Comparison of ENCODE assay signal across 7 mouse cellular contexts in the genomic region with DNA sequence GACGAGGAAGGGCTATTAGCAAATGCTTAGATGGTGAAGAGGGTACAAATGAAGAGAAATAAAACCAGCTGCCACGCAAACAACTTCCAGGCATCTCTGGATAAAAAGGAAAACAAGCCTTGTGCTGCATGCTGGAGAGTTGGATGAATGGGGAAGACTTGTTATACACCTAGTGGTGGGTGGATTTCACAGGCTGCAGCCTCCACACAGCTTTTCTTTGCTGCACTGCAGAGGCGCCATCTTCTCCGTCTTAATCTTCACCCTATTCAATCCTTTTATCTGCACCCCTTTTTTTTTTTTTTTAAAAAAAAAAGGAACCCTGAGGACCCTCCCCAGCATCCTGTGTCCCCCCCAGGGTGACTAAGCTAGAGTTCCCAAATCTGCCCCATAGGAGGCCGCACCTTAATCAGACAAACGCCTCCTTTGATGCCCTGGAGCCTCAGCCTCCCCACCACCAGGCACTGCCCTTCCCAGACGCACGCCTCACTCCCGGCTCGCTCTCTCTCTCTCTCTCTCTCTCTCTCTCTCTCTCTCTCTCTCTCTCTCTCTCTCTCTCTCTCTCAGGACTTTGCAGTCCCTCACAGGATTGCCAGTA. TPM values are rescaled to one million over a fixed set of nuclear protein-coding genes. Genes with fewer than 3 reads are reported as not detected.
DNase-seq lines count a peak whose midpoint lies in the region; ATAC-seq and TF ChIP-seq lines count a peak whose summit lies in the region.

No protein-coding gene starts in this region.

- CTCF ChIA-PET in Patski (lab: Charles Lee) = interaction anchor here (0.7 to 1.9 kb wide), 8 partner anchors 14 to 87 kb away, joined by 3 to 8 read pairs (median 3); no protein-coding TSS in a partner anchor

- no peak for DNase-seq in Patski (ENCODE audit: low read depth, low spot score)
- DNase-seq in brain, embryonic 18.5 days (ENCODE audit: low read depth, low spot score) = peak; percentile 54
- peak; percentile 81 for DNase-seq in forebrain, postnatal 0 days
- peak; percentile 74 for DNase-seq in limb, embryonic 11.5 days (ENCODE audit: low spot score)
- peak; percentile 85 for DNase-seq in midbrain, embryonic 14.5 days
- no peak for DNase-seq in thymus, postnatal 25 days

- in situ Hi-C loops in Patski (cut with MboI; ENCODE audit: low pct_unique_long_range_greater_than_20kb) = loop anchor here (25.0 kb wide), 1 partner anchor 335 kb away; the partner anchor contains the start of genes Atp5j and Gabpa

- H3K27me3 ChIP-seq in Patski = no peaks in the 10 kb centered on the region
- H3K27me3 ChIP-seq in forebrain, postnatal 0 days (ENCODE audit: insufficient read depth, low read length) = no peaks in the 10 kb centered on the region
- H3K27me3 ChIP-seq in intestine, embryonic 15.5 days (replicated peaks) = no peaks in the 10 kb centered on the region
- H3K27me3 ChIP-seq in limb, embryonic 11.5 days (ENCODE audit: control insufficient read depth, insufficient read depth, low read length) = 0 out of 2 replicates have a peak, but pooled peaks cover 2% of the 10 kb centered on the region
- no peaks in the 10 kb centered on the region for H3K27me3 ChIP-seq in midbrain, embryonic 14.5 days (ENCODE audit: control insufficient read depth, insufficient read depth, low read length)

- H3K27ac ChIP-seq in forebrain, postnatal 0 days (ENCODE audit: low read depth, low read length) = peak overlapping the region; percentile 96
- H3K27ac ChIP-seq in intestine, embryonic 15.5 days = peak overlapping the region; percentile 85
- H3K27ac ChIP-seq in limb, embryonic 11.5 days (replicated peaks; ENCODE audit: low read depth, low read length) = peak overlapping the region; percentile 75
- peak overlapping the region; percentile 96 for H3K27ac ChIP-seq in midbrain, embryonic 14.5 days (replicated peaks; ENCODE audit: low read depth, low read length)

- peak overlapping the region; percentile 97 for H3K4me3 ChIP-seq in forebrain, postnatal 0 days (ENCODE audit: low read depth, low read length)
- peak overlapping the region; percentile 96 for H3K4me3 ChIP-seq in intestine, embryonic 15.5 days (replicated peaks)
- peak overlapping the region; percentile 92 for H3K4me3 ChIP-seq in limb, embryonic 11.5 days (ENCODE audit: low read depth, low read length)
- peak overlapping the region; percentile 98 for H3K4me3 ChIP-seq in midbrain, embryonic 14.5 days (replicated peaks; ENCODE audit: low read depth, low read length)

- no peaks in the 10 kb centered on the region; the same call in 1 of the 2 replicates for H3K36me3 ChIP-seq in forebrain, postnatal 0 days (ENCODE audit: insufficient read depth)
- no peaks in the 10 kb centered on the region for H3K36me3 ChIP-seq in intestine, embryonic 15.5 days
- H3K36me3 ChIP-seq in limb, embryonic 11.5 days (ENCODE audit: control insufficient read depth, insufficient read depth, low read length) = no peaks in the 10 kb centered on the region
- H3K36me3 ChIP-seq in midbrain, embryonic 14.5 days (ENCODE audit: control insufficient read depth, insufficient read depth, low read length) = 0 out of 2 replicates have a peak, but pooled peaks cover 3% of the 10 kb centered on the region

- no peak for TF ChIP-seq CTCF in Patski (IDR thresholded peaks at IDR 0.05)
- peak; percentile 65 for TF ChIP-seq CTCF in forebrain, postnatal 0 days (IDR thresholded peaks at IDR 0.05; ENCODE audit: low read depth)

- ATAC-seq in Patski = peak; percentile 42
- ATAC-seq in forebrain, postnatal 0 days = peak; percentile 77
- peak; percentile 57 for ATAC-seq in intestine, embryonic 15.5 days
- ATAC-seq in limb, embryonic 11.5 days (ENCODE audit: insufficient number of reproducible peaks, low FRiP score, low TSS enrichment, low read depth) = peak; percentile 33; the same call in 1 of the 2 replicates
- ATAC-seq in midbrain, embryonic 14.5 days (ENCODE audit: low FRiP score, low TSS enrichment) = peak; percentile 66

- peaks cover 15% of the 10 kb centered on the region; the same call in 1 of the 2 replicates for H3K4me1 ChIP-seq in forebrain, postnatal 0 days (ENCODE audit: insufficient read depth)
- peaks cover 20% of the 10 kb centered on the region; the same call in 1 of the 2 replicates for H3K4me1 ChIP-seq in intestine, embryonic 15.5 days (replicated peaks)
- peaks cover 8% of the 10 kb centered on the region for H3K4me1 ChIP-seq in limb, embryonic 11.5 days (ENCODE audit: control insufficient read depth, insufficient read depth, low read length)
- H3K4me1 ChIP-seq in midbrain, embryonic 14.5 days (ENCODE audit: control insufficient read depth, insufficient read depth, low read length) = peaks cover 23% of the 10 kb centered on the region; the same call in 1 of the 2 replicates

- peak overlapping the region; percentile 59 for H3K4me2 ChIP-seq in forebrain, postnatal 0 days (ENCODE audit: low read depth)
- H3K4me2 ChIP-seq in intestine, embryonic 15.5 days (replicated peaks) = peak overlapping the region; percentile 84
- peak overlapping the region; percentile 63 for H3K4me2 ChIP-seq in limb, embryonic 11.5 days (ENCODE audit: low read depth, severe bottlenecking)
- H3K4me2 ChIP-seq in midbrain, embryonic 14.5 days (ENCODE audit: low read length) = peak overlapping the region; percentile 69

- POLR2A ChIA-PET in Patski (lab: Charles Lee) = interaction anchor here (0.6 to 0.7 kb wide), 8 partner anchors 8 to 1774 kb away, joined by 3 to 9 read pairs (median 4); no protein-coding TSS in a partner anchor

- H3K9me3 ChIP-seq in forebrain, postnatal 0 days (ENCODE audit: low read length) = no peaks in the 10 kb centered on the region
- H3K9me3 ChIP-seq in intestine, embryonic 15.5 days = no peaks in the 10 kb centered on the region
- H3K9me3 ChIP-seq in limb, embryonic 11.5 days (ENCODE audit: control insufficient read depth, low read length) = no peaks in the 10 kb centered on the region
- H3K9me3 ChIP-seq in midbrain, embryonic 14.5 days (ENCODE audit: control insufficient read depth, low read length) = no peaks in the 10 kb centered on the region

- 1% methylated on average over 10 of the region's 10 CpGs for WGBS in forebrain, postnatal 0 days
- 4% methylated on average over 10 of the region's 10 CpGs for WGBS in intestine, embryonic 15.5 days
- WGBS in limb, embryonic 11.5 days = 1% methylated on average over 9 of the region's 10 CpGs
- 0% methylated on average over 10 of the region's 10 CpGs for WGBS in midbrain, embryonic 14.5 days

- H3K9ac ChIP-seq in forebrain, postnatal 0 days = peak overlapping the region; percentile 91
- H3K9ac ChIP-seq in intestine, embryonic 15.5 days = peak overlapping the region; percentile 93
- peak overlapping the region; percentile 91 for H3K9ac ChIP-seq in limb, embryonic 11.5 days (ENCODE audit: low read length)
- peak overlapping the region; percentile 96 for H3K9ac ChIP-seq in midbrain, embryonic 14.5 days (replicated peaks; ENCODE audit: low read length)

RNA-seq across cellular contexts. Expression of gene App, which starts 1.5 kb away (rescaled TPM):
- polyA plus RNA-seq in Patski (2021) = 1,235 TPM
- 368 and 493 TPM in 2 replicates for total RNA-seq in forebrain, postnatal 0 days (2014; rRNA removed)
- 289 and 433 TPM in 2 replicates for polyA plus RNA-seq in forebrain, postnatal 0 days (2015; fragmentation: Nextera tagmentation; extraction: Ambion mirVana)
- polyA plus RNA-seq in intestine, embryonic 15.5 days (2015; fragmentation: Nextera tagmentation; extraction: Ambion mirVana) = 136 and 147 TPM in 2 replicates
- 93.6 and 98.4 TPM in 2 replicates for polyA plus RNA-seq in limb, embryonic 11.5 days (2014; fragmentation: Nextera tagmentation; extraction: Ambion mirVana)
- polyA plus RNA-seq in midbrain, embryonic 14.5 days (2014; fragmentation: Nextera tagmentation; extraction: Ambion mirVana) = 327 and 339 TPM in 2 replicates

Comparison
In these comparisons a context has a peak if more than half of its experiments do, and no peak if none do; other contexts are left out.
1. DNase-seq: peak in brain, embryonic 18.5 days (single experiment), forebrain, postnatal 0 days (single experiment), limb, embryonic 11.5 days (single experiment) and midbrain, embryonic 14.5 days (single experiment); none in Patski (single experiment) and thymus, postnatal 25 days (single experiment).
2. Peak in every context shown above with its lines, with median percentiles within 50 percentile points of each other: ATAC-seq, H3K27ac ChIP-seq, H3K4me2 ChIP-seq, H3K4me3 ChIP-seq and H3K9ac ChIP-seq.